ENCODE assay signal across 9 mouse cellular contexts in the genomic region with DNA sequence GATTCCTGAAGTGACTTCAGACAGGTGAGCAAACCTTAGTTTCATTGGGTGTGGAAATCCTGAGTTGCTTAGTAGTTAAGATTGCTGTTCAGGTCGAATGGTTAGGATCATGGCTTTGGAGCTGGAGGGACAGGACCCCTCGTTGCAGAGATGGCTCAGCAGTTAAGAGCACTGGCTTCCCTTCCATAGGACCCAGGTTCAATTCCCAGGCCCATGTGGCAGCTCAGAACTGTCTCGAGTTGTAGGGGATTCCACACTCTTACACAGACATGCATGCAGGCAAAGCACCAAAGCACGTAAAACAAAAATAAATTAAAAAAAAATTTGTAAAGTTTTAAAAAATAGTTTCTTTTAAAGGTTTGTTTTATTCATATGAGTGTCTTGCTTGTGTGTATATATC. TPM values are rescaled to one million over a fixed set of nuclear protein-coding genes. Genes with fewer than 3 reads are reported as not detected.
DNase-seq lines count a peak whose midpoint lies in the region; ATAC-seq lines count a peak whose summit lies in the region.
"Had no signal": no experiment of that assay in that cellular context is flagged by ENCODE, and none has a peak within 500 bp of the region (broad histone marks: within the 10 kb centered on the region; RNA-seq: fewer than 3 reads in every experiment).

No protein-coding gene starts in this region.

- WGBS in liver, embryonic 13.5 days (ENCODE audit: insufficient replicate concordance): 66% methylated on average over 4 of the region's 4 CpGs
- 70% methylated on average over 4 of the region's 4 CpGs for WGBS in liver, embryonic 11.5 days
- 71% methylated on average over 4 of the region's 4 CpGs for WGBS in embryonic facial prominence, embryonic 15.5 days
- WGBS in hindbrain, embryonic 11.5 days: 78% methylated on average over 4 of the region's 4 CpGs
- 75% methylated on average over 4 of the region's 4 CpGs for WGBS in midbrain, embryonic 14.5 days

- H3K4me1 ChIP-seq in liver, embryonic 13.5 days (replicated peaks): peaks cover 16% of the 10 kb centered on the region
- no peaks in the 10 kb centered on the region for H3K4me1 ChIP-seq in liver, embryonic 11.5 days (replicated peaks; ENCODE audit: control insufficient read depth, insufficient read depth, low read length)
- H3K4me1 ChIP-seq in embryonic facial prominence, embryonic 15.5 days: peaks cover 6% of the 10 kb centered on the region; the same call in 1 of the 2 replicates
- H3K4me1 ChIP-seq in hindbrain, embryonic 11.5 days (replicated peaks; ENCODE audit: control insufficient read depth, insufficient read depth, low read length): 0 out of 2 replicates have a peak, but pooled peaks cover 2% of the 10 kb centered on the region
- H3K4me1 ChIP-seq in midbrain, embryonic 14.5 days (ENCODE audit: control insufficient read depth, insufficient read depth, low read length): peaks cover 6% of the 10 kb centered on the region

- no peak for DNase-seq in liver, embryonic 13.5 days
- DNase-seq in liver, embryonic 11.5 days (ENCODE audit: low spot score): no peak
- no peak for DNase-seq in hindbrain, embryonic 11.5 days (ENCODE audit: low spot score)
- no peak for DNase-seq in midbrain, embryonic 14.5 days
- no peak for DNase-seq in cerebellum, adult 11-12 months
- DNase-seq in frontal cortex, postnatal 14 days (ENCODE audit: low spot score in 2 of 2): no peak

- ATAC-seq in liver, embryonic 13.5 days (ENCODE audit: low read depth): 0 out of 2 replicates have a peak, but pooled peaks have one; percentile 7
- ATAC-seq in liver, embryonic 11.5 days (replicated peaks; ENCODE audit: low FRiP score): no peak
- ATAC-seq in embryonic facial prominence, embryonic 15.5 days (ENCODE audit: insufficient number of reproducible peaks, low FRiP score, low TSS enrichment, low read depth): no peak
- ATAC-seq in hindbrain, embryonic 11.5 days (ENCODE audit: low FRiP score): peak; percentile 38; the same call in 1 of the 2 replicates
- ATAC-seq in midbrain, embryonic 14.5 days (ENCODE audit: low FRiP score, low TSS enrichment): no peak; the same call in 1 of the 2 replicates

- H3K4me3 ChIP-seq in liver, embryonic 13.5 days (replicated peaks): no peak overlapping the region
- no peak overlapping the region for H3K4me3 ChIP-seq in liver, embryonic 11.5 days (ENCODE audit: low read depth, low read length)
- H3K4me3 ChIP-seq in embryonic facial prominence, embryonic 15.5 days (replicated peaks): peak overlapping the region; percentile 100
- H3K4me3 ChIP-seq in hindbrain, embryonic 11.5 days (ENCODE audit: low read depth, low read length): peak overlapping the region; percentile 77; the same call in 1 of the 2 replicates
- H3K4me3 ChIP-seq in midbrain, embryonic 14.5 days (replicated peaks; ENCODE audit: low read depth, low read length): peak overlapping the region; percentile 94; the same call in 1 of the 2 replicates

- H3K4me2 ChIP-seq in liver, embryonic 13.5 days: no peak overlapping the region
- H3K4me2 ChIP-seq in liver, embryonic 11.5 days: no peak overlapping the region; the same call in 1 of the 2 replicates
- no peak overlapping the region for H3K4me2 ChIP-seq in embryonic facial prominence, embryonic 15.5 days (replicated peaks)
- H3K4me2 ChIP-seq in hindbrain, embryonic 11.5 days (replicated peaks; ENCODE audit: low read depth, low read length): no peak overlapping the region
- H3K4me2 ChIP-seq in midbrain, embryonic 14.5 days (ENCODE audit: low read length): peak overlapping the region; percentile 66; the same call in 1 of the 2 replicates

- H3K36me3 ChIP-seq in liver, embryonic 13.5 days: peaks cover 9% of the 10 kb centered on the region
- H3K36me3 ChIP-seq in liver, embryonic 11.5 days (ENCODE audit: control insufficient read depth, insufficient read depth, low read length): no peaks in the 10 kb centered on the region
- peaks cover 9% of the 10 kb centered on the region; the same call in 1 of the 2 replicates for H3K36me3 ChIP-seq in embryonic facial prominence, embryonic 15.5 days
- no peaks in the 10 kb centered on the region for H3K36me3 ChIP-seq in hindbrain, embryonic 11.5 days (ENCODE audit: control insufficient read depth, insufficient read depth, low read length)
- H3K36me3 ChIP-seq in midbrain, embryonic 14.5 days (ENCODE audit: control insufficient read depth, insufficient read depth, low read length): peaks cover 6% of the 10 kb centered on the region

- H3K9me3 ChIP-seq in liver, embryonic 13.5 days (replicated peaks): no peaks in the 10 kb centered on the region
- no peaks in the 10 kb centered on the region for H3K9me3 ChIP-seq in liver, embryonic 11.5 days (ENCODE audit: control insufficient read depth, low read length)
- H3K9me3 ChIP-seq in embryonic facial prominence, embryonic 15.5 days (replicated peaks): no peaks in the 10 kb centered on the region
- H3K9me3 ChIP-seq in hindbrain, embryonic 11.5 days (ENCODE audit: control insufficient read depth, low read length): no peaks in the 10 kb centered on the region
- no peaks in the 10 kb centered on the region for H3K9me3 ChIP-seq in midbrain, embryonic 14.5 days (ENCODE audit: control insufficient read depth, low read length)
- H3K9me3 ChIP-seq: limb, embryonic 12.5 days had no signal

- no peak overlapping the region for H3K9ac ChIP-seq in liver, embryonic 13.5 days
- no peak overlapping the region; the same call in 1 of the 2 replicates for H3K9ac ChIP-seq in liver, embryonic 11.5 days (ENCODE audit: low read depth, low read length)
- H3K9ac ChIP-seq in embryonic facial prominence, embryonic 15.5 days: no peak overlapping the region
- H3K9ac ChIP-seq in hindbrain, embryonic 11.5 days (ENCODE audit: low read depth, low read length): no peak overlapping the region
- no peak overlapping the region for H3K9ac ChIP-seq in midbrain, embryonic 14.5 days (replicated peaks; ENCODE audit: low read length)

- peaks cover 4% of the 10 kb centered on the region for H3K27me3 ChIP-seq in liver, embryonic 13.5 days
- H3K27me3 ChIP-seq in liver, embryonic 11.5 days (replicated peaks; ENCODE audit: control insufficient read depth, insufficient read depth, low read length): no peaks in the 10 kb centered on the region
- H3K27me3 ChIP-seq in embryonic facial prominence, embryonic 15.5 days: no peaks in the 10 kb centered on the region
- no peaks in the 10 kb centered on the region for H3K27me3 ChIP-seq in hindbrain, embryonic 11.5 days (ENCODE audit: control insufficient read depth, insufficient read depth, low read length)
- H3K27me3 ChIP-seq in midbrain, embryonic 14.5 days (ENCODE audit: control insufficient read depth, insufficient read depth, low read length): no peaks in the 10 kb centered on the region
- H3K27me3 ChIP-seq: limb, embryonic 12.5 days had no signal

- H3K27ac ChIP-seq in liver, embryonic 13.5 days: no peak overlapping the region
- H3K27ac ChIP-seq in liver, embryonic 11.5 days (ENCODE audit: low read depth, low read length): no peak overlapping the region
- no peak overlapping the region for H3K27ac ChIP-seq in embryonic facial prominence, embryonic 15.5 days (replicated peaks)
- H3K27ac ChIP-seq in hindbrain, embryonic 11.5 days (ENCODE audit: low read depth, low read length): no peak overlapping the region
- no peak overlapping the region for H3K27ac ChIP-seq in midbrain, embryonic 14.5 days (replicated peaks; ENCODE audit: low read depth, low read length)
- H3K27ac ChIP-seq: kidney, postnatal 0 days had no signal

RNA-seq across cellular contexts. Expression of a gene that starts 0.4 kb away (rescaled TPM):
- polyA plus RNA-seq in liver, embryonic 13.5 days (2015; fragmentation: Nextera tagmentation; extraction: Ambion mirVana): 8.4 and 10.6 TPM in 2 replicates
- polyA plus RNA-seq in liver, embryonic 11.5 days (2014; fragmentation: Nextera tagmentation; extraction: Ambion mirVana): 20.2 and 20.3 TPM in 2 replicates
- polyA plus RNA-seq in embryonic facial prominence, embryonic 15.5 days (2015; fragmentation: Nextera tagmentation; extraction: Ambion mirVana): 20.6 and 21.3 TPM in 2 replicates
- 19.7 and 20.8 TPM in 2 replicates for polyA plus RNA-seq in hindbrain, embryonic 11.5 days (2014; fragmentation: Nextera tagmentation; extraction: Ambion mirVana)
- 22.0 and 23.5 TPM in 2 replicates for polyA plus RNA-seq in midbrain, embryonic 14.5 days (2014; fragmentation: Nextera tagmentation; extraction: Ambion mirVana)

RNA-seq across cellular contexts. Expression of a gene that starts 12.5 kb away (rescaled TPM):
- not detected in 2 replicates for polyA plus RNA-seq in liver, embryonic 13.5 days (2015; fragmentation: Nextera tagmentation; extraction: Ambion mirVana)
- not detected in 2 replicates for polyA plus RNA-seq in liver, embryonic 11.5 days (2014; fragmentation: Nextera tagmentation; extraction: Ambion mirVana)
- not detected in 2 replicates for polyA plus RNA-seq in embryonic facial prominence, embryonic 15.5 days (2015; fragmentation: Nextera tagmentation; extraction: Ambion mirVana)
- polyA plus RNA-seq in hindbrain, embryonic 11.5 days (2014; fragmentation: Nextera tagmentation; extraction: Ambion mirVana): not detected in 2 replicates
- polyA plus RNA-seq in midbrain, embryonic 14.5 days (2014; fragmentation: Nextera tagmentation; extraction: Ambion mirVana): not detected in 2 replicates
- polyA plus RNA-seq: limb, embryonic 12.5 days had no signal

RNA-seq across cellular contexts. Expression of a gene that starts 25.5 kb away (rescaled TPM):
- polyA plus RNA-seq in liver, embryonic 13.5 days (2015; fragmentation: Nextera tagmentation; extraction: Ambion mirVana): 28.0 and 37.1 TPM in 2 replicates
- polyA plus RNA-seq in liver, embryonic 11.5 days (2014; fragmentation: Nextera tagmentation; extraction: Ambion mirVana): 54.7 and 64.9 TPM in 2 replicates
- polyA plus RNA-seq in embryonic facial prominence, embryonic 15.5 days (2015; fragmentation: Nextera tagmentation; extraction: Ambion mirVana): 144 and 153 TPM in 2 replicates
- polyA plus RNA-seq in hindbrain, embryonic 11.5 days (2014; fragmentation: Nextera tagmentation; extraction: Ambion mirVana): 131 and 137 TPM in 2 replicates
- 137 and 162 TPM in 2 replicates for polyA plus RNA-seq in midbrain, embryonic 14.5 days (2014; fragmentation: Nextera tagmentation; extraction: Ambion mirVana)

RNA-seq across cellular contexts. Expression of a gene that starts 36.9 kb away (rescaled TPM):
- 0.12 and 0.22 TPM in 2 replicates for polyA plus RNA-seq in liver, embryonic 13.5 days (2015; fragmentation: Nextera tagmentation; extraction: Ambion mirVana)
- polyA plus RNA-seq in liver, embryonic 11.5 days (2014; fragmentation: Nextera tagmentation; extraction: Ambion mirVana): 1.4 TPM in 2 replicates
- polyA plus RNA-seq in embryonic facial prominence, embryonic 15.5 days (2015; fragmentation: Nextera tagmentation; extraction: Ambion mirVana): 8.6 and 8.7 TPM in 2 replicates
- 6.0 and 6.9 TPM in 2 replicates for polyA plus RNA-seq in hindbrain, embryonic 11.5 days (2014; fragmentation: Nextera tagmentation; extraction: Ambion mirVana)
- 6.5 and 7.1 TPM in 2 replicates for polyA plus RNA-seq in midbrain, embryonic 14.5 days (2014; fragmentation: Nextera tagmentation; extraction: Ambion mirVana)

RNA-seq across cellular contexts. Expression of a gene that starts 43.8 kb away (rescaled TPM):
- polyA plus RNA-seq in liver, embryonic 13.5 days (2015; fragmentation: Nextera tagmentation; extraction: Ambion mirVana): 0.03 and 0.16 TPM in 2 replicates
- polyA plus RNA-seq in liver, embryonic 11.5 days (2014; fragmentation: Nextera tagmentation; extraction: Ambion mirVana): 0.43 and 0.81 TPM in 2 replicates
- 1.2 and 1.5 TPM in 2 replicates for polyA plus RNA-seq in embryonic facial prominence, embryonic 15.5 days (2015; fragmentation: Nextera tagmentation; extraction: Ambion mirVana)
- polyA plus RNA-seq in hindbrain, embryonic 11.5 days (2014; fragmentation: Nextera tagmentation; extraction: Ambion mirVana): 0.54 TPM in 1 of 2 replicates, not detected in the other
- polyA plus RNA-seq in midbrain, embryonic 14.5 days (2014; fragmentation: Nextera tagmentation; extraction: Ambion mirVana): 0.23 and 0.47 TPM in 2 replicates

Comparison
In these comparisons a context has a peak if more than half of its experiments do, and no peak if none do; other contexts are left out.
1. ATAC-seq: peak in liver, embryonic 13.5 days (single experiment) and hindbrain, embryonic 11.5 days (single experiment); none in liver, embryonic 11.5 days (single experiment), embryonic facial prominence, embryonic 15.5 days (single experiment) and midbrain, embryonic 14.5 days (single experiment).
2. H3K4me3 ChIP-seq: peak in embryonic facial prominence, embryonic 15.5 days (single experiment), hindbrain, embryonic 11.5 days (single experiment) and midbrain, embryonic 14.5 days (single experiment); none in liver, embryonic 13.5 days (single experiment) and liver, embryonic 11.5 days (single experiment).